ENCODE assay signal across 16 mouse cellular contexts in genomic region chr8:83732919-83733318, GRCm38 (mm10).
"Had no signal": no experiment of that assay in that cellular context is flagged by ENCODE, and none has a peak within 500 bp of the region (broad histone marks: within the 10 kb centered on the region; RNA-seq: fewer than 3 reads in every experiment).

No protein-coding gene starts in this region.

- H3K4me2 ChIP-seq: neural tube, embryonic 13.5 days; neural tube, embryonic 15.5 days; stomach, embryonic 15.5 days had no signal

- H3K4me1 ChIP-seq: neural tube, embryonic 15.5 days had no signal

- H3K27me3 ChIP-seq: neural tube, embryonic 13.5 days; neural tube, embryonic 15.5 days; stomach, embryonic 15.5 days had no signal

- H3K9me3 ChIP-seq: neural tube, embryonic 13.5 days; neural tube, embryonic 15.5 days; stomach, embryonic 15.5 days had no signal

- H3K9ac ChIP-seq: neural tube, embryonic 13.5 days; neural tube, embryonic 15.5 days; stomach, embryonic 15.5 days had no signal

- DNase-seq: retina, postnatal 1 day; right cerebral cortex, adult 18-20 months; right cerebral cortex, postnatal 14 days; right cerebral cortex, postnatal 25 days; right cerebral cortex, postnatal 4 days; spleen, adult 18-20 months; thymus, adult 18-20 months; thymus, adult 2 months; thymus, postnatal 14 days; thymus, postnatal 25 days; thymus, postnatal 36 days; thymus, postnatal 4 days had no signal

- H3K27ac ChIP-seq: neural tube, embryonic 13.5 days; neural tube, embryonic 15.5 days; stomach, embryonic 15.5 days; stomach, postnatal 0 days had no signal

- H3K36me3 ChIP-seq: neural tube, embryonic 13.5 days; neural tube, embryonic 15.5 days had no signal

- H3K4me3 ChIP-seq: neural tube, embryonic 13.5 days; neural tube, embryonic 15.5 days; stomach, embryonic 15.5 days had no signal
